Mouse (Mus musculus): ENCODE results near the gene Rundc3a.

DNA sequence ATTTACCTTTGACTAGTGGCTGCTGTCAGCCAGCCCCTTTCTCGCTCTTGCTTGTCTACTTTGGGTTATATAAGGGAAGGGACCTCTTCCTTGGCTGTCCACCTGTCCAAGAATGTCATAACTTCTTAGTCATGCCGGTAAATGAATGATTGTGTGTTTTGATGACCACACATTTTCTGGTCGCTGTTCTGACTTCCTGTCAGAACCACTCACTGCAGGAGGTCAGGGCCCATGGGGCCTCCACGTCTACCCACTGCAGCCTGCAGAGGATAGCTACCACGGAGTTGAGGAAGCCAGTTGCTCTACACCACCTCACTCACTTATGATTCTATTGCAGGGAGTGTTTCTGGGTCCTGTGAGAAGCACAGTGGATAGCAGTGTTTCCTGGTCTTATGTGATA lies 7.1 kb upstream of the Rundc3a start:
- TF ChIP-seq POLR2A (IDR thresholded peaks at IDR 0.05; ENCODE audit: control insufficient read depth, low read depth, low read length), result no peak
- no peak for TF ChIP-seq CTCF (IDR thresholded peaks at IDR 0.05; ENCODE audit: control insufficient read depth, insufficient read depth, insufficient replicate concordance, low read depth, low read length)
